Mouse (Mus musculus) T-helper 2 cell (primary cell): ENCODE data around the gene Htra3.

Source experiments
- in situ Hi-C: fragments of 300-600 bp; cut with MboI, MseI; formaldehyde crosslinking; loops from one replicate; pipeline ENCODE4 v1.15.1; 2025; ENCODE audit warnings: high pct_unique_total_duplicates

Gene Htra3

GRCm38 (mm10) chr5:35679256-35680155 is at the start of gene Htra3:
Gene Htra3 (minus strand): TSS chr5:35679782.
- in situ Hi-C loops, result no loop called here

GRCm38 (mm10) chr5:35728957-35729460 is 49.4 kb upstream of the Htra3 start:
- in situ Hi-C loops, result no loop called here

- in situ Hi-C loops, result no loop called here
Observed at GRCm38 (mm10) chr5:35728344-35728956, 48.9 kb upstream of the Htra3 start.

- in situ Hi-C loops, result no loop called here
Observed at GRCm38 (mm10) chr5:35727447-35727846, 47.9 kb upstream of the Htra3 start.

- in situ Hi-C loops, result no loop called here
Observed at GRCm38 (mm10) chr5:35725840-35726239, 46.3 kb upstream of the Htra3 start.

- in situ Hi-C loops, result no loop called here
Observed at GRCm38 (mm10) chr5:35723900-35724299, 44.3 kb upstream of the Htra3 start.

- in situ Hi-C loops, result no loop called here
Observed at GRCm38 (mm10) chr5:35722654-35723053, 43.1 kb upstream of the Htra3 start.

- in situ Hi-C loops, result no loop called here
Observed at GRCm38 (mm10) chr5:35721933-35722332, 42.4 kb upstream of the Htra3 start.

- in situ Hi-C loops, result no loop called here
Observed at GRCm38 (mm10) chr5:35719880-35720279, 40.3 kb upstream of the Htra3 start.

GRCm38 (mm10) chr5:35719343-35719742 is 39.8 kb upstream of the Htra3 start:
- in situ Hi-C loops, result no loop called here

GRCm38 (mm10) chr5:35718817-35719216 is 39.2 kb upstream of the Htra3 start:
- in situ Hi-C loops, result no loop called here

- in situ Hi-C loops, result no loop called here
Observed at GRCm38 (mm10) chr5:35717946-35718345, 38.4 kb upstream of the Htra3 start.

GRCm38 (mm10) chr5:35717455-35717854 is 37.9 kb upstream of the Htra3 start:
- in situ Hi-C loops, result no loop called here

- in situ Hi-C loops, result loop anchor here (5.0 kb wide), 1 partner anchor 122 kb away; no protein-coding TSS in a partner anchor
Observed at GRCm38 (mm10) chr5:35713649-35714354, 34.2 kb upstream of the Htra3 start.

GRCm38 (mm10) chr5:35712517-35712916 is 32.9 kb upstream of the Htra3 start:
- in situ Hi-C loops, result loop anchor here (5.0 kb wide), 1 partner anchor 120 kb away; no protein-coding TSS in a partner anchor

GRCm38 (mm10) chr5:35710931-35711330 is 31.3 kb upstream of the Htra3 start:
- in situ Hi-C loops, result loop anchor here (5.0 kb wide), 1 partner anchor 119 kb away; no protein-coding TSS in a partner anchor

- in situ Hi-C loops, result loop anchor here (5.0 kb wide), 1 partner anchor 118 kb away; no protein-coding TSS in a partner anchor
Observed at GRCm38 (mm10) chr5:35710481-35710880, 30.9 kb upstream of the Htra3 start.

GRCm38 (mm10) chr5:35705411-35705810 is 25.8 kb upstream of the Htra3 start:
- in situ Hi-C loops, result no loop called here

GRCm38 (mm10) chr5:35703814-35704213 is 24.2 kb upstream of the Htra3 start:
- in situ Hi-C loops, result no loop called here

GRCm38 (mm10) chr5:35703183-35703582 is 23.6 kb upstream of the Htra3 start:
- in situ Hi-C loops, result no loop called here

GRCm38 (mm10) chr5:35702582-35703140 is 23.1 kb upstream of the Htra3 start:
- in situ Hi-C loops, result no loop called here
